Mouse (Mus musculus) left cerebral cortex, postnatal 36 days (tissue): Measurements from ENCODE around the gene Rpl23. TPM values are rescaled to one million over a fixed set of nuclear protein-coding genes. Genes with fewer than 3 reads are reported as not detected.
"Not testable (repeated sequence)": the region's sequence is repeated elsewhere in the genome, so short reads cannot be mapped to it uniquely, and the experiment has no call there.

Source experiments
- DNase-seq, 2 experiments: peaks; one replicate each; pipeline ENCODE4 v3.0.0; 2021 to 2022; ENCODE audit warnings: low spot score in 2 of 2, mixed read lengths in 1 of 2
- intact Hi-C: fragments of 180-260 bp; cut with DNase I; formaldehyde crosslinking; loops from one replicate; pipeline ENCODE4 v1.15.1; 2025
- microRNA-seq: library from miRNA; unstranded; fragments of <30 nt; microRNA quantifications from one replicate; pipeline ENCODE4 v1.2.0, GENCODE M21; 2022
- total RNA-seq, 2 experiments: library from RNA; stranded (reverse); gene quantifications; 2 replicates each; pipeline ENCODE4 v1.2.3; 2021

Gene Rpl23
- total RNA-seq, 2 experiments from 2014 or later = 330 to 339 TPM

GRCm38 (mm10) chr11:97739155-97739554 lies 43.1 kb downstream of the Rpl23 start:
- intact Hi-C loops = no loop called here
- DNase-seq = no peak

- DNase-seq = no peak
- intact Hi-C loops = no loop called here
Measured at GRCm38 (mm10) chr11:97738703-97739102, 43.5 kb downstream of the Rpl23 start.

- intact Hi-C loops = no loop called here
- no peak for DNase-seq
Measured at GRCm38 (mm10) chr11:97737600-97737999, 44.6 kb downstream of the Rpl23 start.

GRCm38 (mm10) chr11:97736645-97737044 lies 45.6 kb downstream of the Rpl23 start:
- intact Hi-C loops = no loop called here
- no peak for DNase-seq

- intact Hi-C loops, DNase-seq: not testable (repeated sequence)
Measured at GRCm38 (mm10) chr11:97734810-97735209, 47.4 kb downstream of the Rpl23 start.

- intact Hi-C loops = no loop called here
- DNase-seq = no peak
Measured at GRCm38 (mm10) chr11:97733689-97734088, 48.5 kb downstream of the Rpl23 start.

- intact Hi-C loops = no loop called here
- DNase-seq = no peak
Measured at GRCm38 (mm10) chr11:97728730-97729129, 53.5 kb downstream of the Rpl23 start.

- intact Hi-C loops = no loop called here
Measured at GRCm38 (mm10) chr11:97728311-97728710, 53.9 kb downstream of the Rpl23 start.

More at GRCm38 (mm10) chr11:97728311-97728710, 53.9 kb downstream of the Rpl23 start:
- no peak for DNase-seq

Small RNAs within 50 kb of the gene (microRNA-seq; reads per million reads assigned to microRNA genes)
- not detected for gene Mir8102

Other genes starting within 250 kb of the Rpl23 start
- 100 to 1,000 TPM; 326 to 349 TPM for gene Srcin1, start 206.3 kb downstream of the Rpl23 start, total RNA-seq
- gene Epop, start 152.7 kb downstream of the Rpl23 start, total RNA-seq = 100 to 1,000 TPM in 1 of 2 experiments, 10 to 100 TPM in 1; 90.9 to 102 TPM
- 100 to 1,000 TPM; 129 to 134 TPM for gene Mllt6, start 119.0 kb downstream of the Rpl23 start, total RNA-seq
- gene Cisd3, start 96.6 kb downstream of the Rpl23 start, total RNA-seq = 10 to 100 TPM; 56.0 to 59.3 TPM
- gene Pcgf2, start 81.9 kb downstream of the Rpl23 start, total RNA-seq = 10 to 100 TPM; 27.5 to 35.7 TPM
- gene Psmb3, start 79.0 kb downstream of the Rpl23 start, total RNA-seq = 100 to 1,000 TPM; 116 to 125 TPM
- gene Pip4k2b, start 37.7 kb downstream of the Rpl23 start, total RNA-seq = 100 to 1,000 TPM; 113 to 114 TPM
- 10 to 100 TPM; 20.2 to 20.7 TPM for gene Cwc25, start 15.9 kb downstream of the Rpl23 start, total RNA-seq
- 1 to 10 TPM in 1 of 2 experiments, not detected in 1; 1.1 TPM for gene 1700001P01Rik, start 6.5 kb downstream of the Rpl23 start, total RNA-seq
- 100 to 1,000 TPM; 175 to 183 TPM for gene Lasp1, start 16.6 kb upstream of the Rpl23 start, total RNA-seq
- 10 to 100 TPM; 79.9 to 81.0 TPM for gene B230217C12Rik, start 58.3 kb upstream of the Rpl23 start, total RNA-seq
- gene Fbxo47, start 101.7 kb upstream of the Rpl23 start, total RNA-seq = 1 to 10 TPM; 1.9 to 3.7 TPM
- gene Plxdc1, start 204.0 kb upstream of the Rpl23 start, total RNA-seq = 10 to 100 TPM; 26.3 to 39.3 TPM
- gene Arl5c, start 213.7 kb upstream of the Rpl23 start, total RNA-seq = 1 to 10 TPM in 1 of 2 experiments, under 1 TPM in 1; 0.93 to 1.7 TPM
- gene Cacnb1, start 240.6 kb upstream of the Rpl23 start, total RNA-seq = 100 to 1,000 TPM; 149 to 163 TPM
- 100 to 1,000 TPM; 524 to 620 TPM for gene Rpl19, start 244.3 kb upstream of the Rpl23 start, total RNA-seq